Mouse (Mus musculus) stomach, postnatal 0 days (tissue): ENCODE results near the gene St3gal4. TPM values are rescaled to one million over a fixed set of nuclear protein-coding genes. Genes with fewer than 3 reads are reported as not detected.

Source experiments
- ATAC-seq: fragments of 200-750 bp; cut with Nextera tagmentation; 2 replicates; pipeline ENCODE4 v1.8.0; 2017; ENCODE audit not compliant: low FRiP score, low TSS enrichment
- DNase-seq: peaks from one replicate; pipeline ENCODE4 v3.0.0-alpha.2; 2016; ENCODE audit warnings: low spot score
- H3K27ac ChIP-seq: fragments of 300-500 bp; sonication (generic); replicated peaks from 2 replicates; pipeline ENCODE4 v1.5.1; 2014; ENCODE audit warnings: mild to moderate bottlenecking, control low read depth
- H3K27me3 ChIP-seq: fragments of 300-500 bp; sonication (generic); 2 replicates; pipeline ENCODE4 v1.6.1; 2014; ENCODE audit warnings: low read length; ENCODE audit not compliant: control insufficient read depth, insufficient read depth
- H3K36me3 ChIP-seq: fragments of 300-500 bp; sonication (generic); 2 replicates; pipeline ENCODE4 v1.6.1; 2014; ENCODE audit warnings: low read length, mixed read lengths; ENCODE audit not compliant: control insufficient read depth, insufficient read depth
- H3K4me1 ChIP-seq: fragments of 300-500 bp; sonication (generic); replicated peaks from 2 replicates; pipeline ENCODE4 v1.6.1; 2014; ENCODE audit warnings: antibody characterized with exemption; ENCODE audit not compliant: control insufficient read depth, insufficient read depth
- H3K4me2 ChIP-seq: fragments of 300-500 bp; sonication (generic); replicated peaks from 2 replicates; pipeline ENCODE4 v1.6.1; 2014; ENCODE audit warnings: low read depth, mild to moderate bottlenecking, control low read depth, moderate library complexity
- H3K4me3 ChIP-seq: fragments of 300-500 bp; sonication (generic); 2 replicates; pipeline ENCODE4 v1.5.1; 2014; ENCODE audit warnings: low read depth, low read length, control low read depth
- H3K9ac ChIP-seq: fragments of 300-500 bp; sonication (generic); 2 replicates; pipeline ENCODE4 v1.6.1; 2014; ENCODE audit warnings: mild to moderate bottlenecking, low read length, control low read depth, mixed read lengths
- H3K9me3 ChIP-seq: fragments of 300-500 bp; sonication (generic); 2 replicates; pipeline ENCODE4 v1.6.1; 2016; ENCODE audit warnings: low read length; ENCODE audit not compliant: control insufficient read depth
- CTCF ChIP-seq: IDR thresholded peaks from 2 replicates; pipeline ENCODE4 v1.5.1; 2016; ENCODE audit warnings: antibody characterized with exemption, low read depth, mild to moderate bottlenecking, moderate library complexity
- EP300 ChIP-seq: optimal IDR thresholded peaks from 2 replicates; pipeline ENCODE3; 2016; ENCODE audit warnings: antibody characterized with exemption
- WGBS: fragments of 180-500 bp; shearing (Covaris S2); extraction: QIAGEN DNeasy Blood & Tissue Kit; methylation state at CpG from one replicate; pipeline ENCODE4 v1.1.7; 2014; 5-methylcytosine and 5-hydroxymethylcytosine counted together
- polyA plus RNA-seq: library from polyadenylated mRNA; unstranded; fragments of >200 nt; fragmentation: Nextera tagmentation; extraction: Ambion mirVana; gene quantifications from 2 replicates; pipeline ENCODE4 v1.2.1, GENCODE M21; 2015

St3gal4 gene
- polyA plus RNA-seq, 1 experiment from 2014 or later, result 14.6 TPM

GRCm38 (mm10) chr9:35123804-35124677, 5.0 kb upstream of the St3gal4 start:
- TF ChIP-seq EP300, result no peak
- no peak for TF ChIP-seq CTCF
- Histone ChIP-seq H3K4me3 (no peak overlapping the region), H3K36me3 (no peaks in the 10 kb centered on the region; the same call in 1 of the 2 replicates), H3K9ac (no peak overlapping the region), H3K4me1 (no peaks in the 10 kb centered on the region), H3K27ac (0 out of 2 replicates have a peak overlapping the region, but pooled peaks have one; percentile 40), H3K4me2 (no peak overlapping the region), H3K27me3 (no peaks in the 10 kb centered on the region), H3K9me3 (no peaks in the 10 kb centered on the region)
- WGBS, result 68% methylated on average over 11 of the region's 11 CpGs
- DNase-seq, result no peak
- peak; percentile 53; the same call in 1 of the 2 replicates for ATAC-seq

GRCm38 (mm10) chr9:35123456-35123803, 4.4 kb upstream of the St3gal4 start:
- ATAC-seq, result peak; percentile 36; the same call in 1 of the 2 replicates
- 72% methylated on average over 2 of the region's 2 CpGs for WGBS
- Histone ChIP-seq H3K4me3 (no peak overlapping the region), H3K27me3 (no peaks in the 10 kb centered on the region), H3K9me3 (no peaks in the 10 kb centered on the region), H3K36me3 (no peaks in the 10 kb centered on the region), H3K27ac (peak overlapping the region; percentile 40; the same call in 1 of the 2 replicates), H3K4me2 (no peak overlapping the region), H3K9ac (no peak overlapping the region), H3K4me1 (no peaks in the 10 kb centered on the region)
- no peak for TF ChIP-seq CTCF
- no peak for TF ChIP-seq EP300
- DNase-seq, result no peak

DNA sequence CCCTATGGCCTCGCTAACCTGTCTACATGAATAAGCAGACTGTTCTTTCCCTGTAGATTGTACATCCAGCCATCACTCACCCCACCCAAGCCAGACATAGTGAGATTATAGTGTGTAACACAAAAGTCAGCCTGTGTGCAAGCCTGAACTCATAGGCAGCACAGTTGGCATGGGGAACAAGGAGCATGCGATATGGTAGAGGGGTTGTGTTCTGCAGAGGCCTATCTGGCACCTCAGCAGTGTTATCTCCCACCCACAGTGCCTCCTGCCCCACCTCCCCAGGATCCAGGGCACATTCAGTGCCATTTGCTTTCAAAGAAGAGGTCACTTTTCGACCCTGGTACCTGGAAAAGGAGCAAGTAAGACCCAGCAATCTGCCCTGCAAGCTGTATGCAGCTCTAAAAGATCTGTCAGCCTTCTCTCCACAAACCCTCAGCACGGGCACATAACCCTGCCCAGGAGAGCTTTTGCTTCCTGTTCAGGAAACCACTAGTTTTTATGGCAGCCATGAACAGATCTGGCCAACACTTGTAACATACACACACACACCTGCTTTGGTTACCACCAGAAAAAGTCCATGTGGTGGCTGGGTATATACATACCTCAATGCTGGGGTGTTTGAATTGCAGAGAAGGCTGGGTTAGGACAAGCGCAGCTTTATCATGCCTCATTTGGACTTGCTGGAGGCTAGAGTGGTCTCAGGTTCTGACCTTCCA, 3.6 kb upstream of the St3gal4 start:
- H3K36me3 ChIP-seq, result no peaks in the 10 kb centered on the region
- TF ChIP-seq CTCF (no peak), EP300 (no peak)
- no peaks in the 10 kb centered on the region for H3K27me3 ChIP-seq
- DNase-seq (no peak), ATAC-seq (peak; percentile 43)
- H3K4me3 ChIP-seq, result no peak overlapping the region
- H3K27ac ChIP-seq, result no peak overlapping the region; the same call in 1 of the 2 replicates
- 77% methylated on average over 5 of the region's 5 CpGs for WGBS
- H3K9me3 ChIP-seq, result no peaks in the 10 kb centered on the region
- no peak overlapping the region for H3K4me2 ChIP-seq
- H3K9ac ChIP-seq, result no peak overlapping the region
- peaks cover under 1% of the 10 kb centered on the region; the same call in 1 of the 2 replicates for H3K4me1 ChIP-seq

DNA sequence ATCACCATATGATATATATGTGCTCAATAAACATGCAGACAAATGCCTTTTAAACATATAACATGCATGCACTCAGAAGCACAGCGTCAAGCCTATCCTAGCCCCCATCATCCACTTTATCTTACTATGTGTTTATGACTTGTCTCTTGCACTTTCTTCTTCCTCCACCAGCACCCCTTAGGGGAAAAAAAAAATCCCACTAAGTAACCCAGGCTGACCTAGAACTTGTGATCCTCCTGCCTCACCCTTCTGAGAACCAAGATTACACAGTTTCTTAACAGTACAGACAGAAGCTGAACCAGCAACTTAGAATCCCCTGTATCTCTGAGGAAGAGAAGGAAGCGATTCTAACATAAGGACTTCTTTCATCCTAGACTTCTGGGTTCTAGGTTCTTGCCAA, 505 bp downstream of the St3gal4 start:
- H3K4me1 ChIP-seq, result peaks cover 5% of the 10 kb centered on the region; the same call in 1 of the 2 replicates
- no peaks in the 10 kb centered on the region for H3K9me3 ChIP-seq
- no peak overlapping the region for H3K4me3 ChIP-seq
- DNase-seq (no peak), ATAC-seq (no peak)
- no peak overlapping the region for H3K9ac ChIP-seq
- H3K4me2 ChIP-seq, result no peak overlapping the region
- no peak overlapping the region for H3K27ac ChIP-seq
- TF ChIP-seq EP300 (no peak), CTCF (no peak)
- H3K36me3 ChIP-seq, result no peaks in the 10 kb centered on the region
- WGBS, result 88% methylated on average over 2 of the region's 2 CpGs
- H3K27me3 ChIP-seq, result no peaks in the 10 kb centered on the region

- no peak for TF ChIP-seq EP300
- TF ChIP-seq CTCF, result no peak
- no peaks in the 10 kb centered on the region for H3K36me3 ChIP-seq
- ATAC-seq (no peak), DNase-seq (no peak)
- H3K4me2 ChIP-seq, result peak overlapping the region; percentile 71
- peak overlapping the region; percentile 66 for H3K4me3 ChIP-seq
- WGBS, result 21% methylated on average over 15 of the region's 15 CpGs
- peaks cover 5% of the 10 kb centered on the region; the same call in 1 of the 2 replicates for H3K4me1 ChIP-seq
- no peaks in the 10 kb centered on the region for H3K27me3 ChIP-seq
- peak overlapping the region; percentile 76 for H3K9ac ChIP-seq
- no peaks in the 10 kb centered on the region for H3K9me3 ChIP-seq
- peak overlapping the region; percentile 88 for H3K27ac ChIP-seq
Observed at GRCm38 (mm10) chr9:35117384-35118295, 1.4 kb downstream of the St3gal4 start.
